Mouse (Mus musculus): ENCODE results near the gene Hexa. TPM values are rescaled to one million over a fixed set of nuclear protein-coding genes. Genes with fewer than 3 reads are reported as not detected.

Hexa gene
- total and polyA plus RNA-seq, 3 experiments, result 37.1 to 65.8 (median 38.0) TPM

GRCm38 (mm10) chr9:59512381-59512780, 27.0 kb upstream of the Hexa start:
- H3K4me3 ChIP-seq (replicated peaks in 1 of 3; ENCODE audit: low read depth in 2 of 3, low read length in 2 of 3, poor library complexity in 1 of 3), result no peak overlapping the region
- in situ Hi-C loops (cut with MboI; ENCODE audit: low pct_ligation_motif_present, low pct_unique_long_range_greater_than_20kb, low sequenced_read_pairs), result no loop called here
- no peak overlapping the region for H3K4me2 ChIP-seq (ENCODE audit: insufficient read depth, low read depth, poor library complexity, severe bottlenecking)

GRCm38 (mm10) chr9:59515069-59515468, 24.3 kb upstream of the Hexa start:
- no peak overlapping the region for H3K27ac ChIP-seq (ENCODE audit: insufficient read depth, low read depth)
- H3K4me1 ChIP-seq (ENCODE audit: control insufficient read depth in 1 of 2, insufficient read depth in 2 of 2), result no peaks in the 10 kb centered on the region
- H3K4me2 ChIP-seq (ENCODE audit: insufficient read depth, low read depth, poor library complexity, severe bottlenecking), result no peak overlapping the region
- H3K9me3 ChIP-seq (replicated peaks; ENCODE audit: low read length), result no peaks in the 10 kb centered on the region
- no peak overlapping the region for H3K9ac ChIP-seq (ENCODE audit: insufficient read depth, low read depth)
- H3K27me3 ChIP-seq (replicated peaks), result no peaks in the 10 kb centered on the region
- H3K36me3 ChIP-seq (replicated peaks in 1 of 2; ENCODE audit: control insufficient read depth in 1 of 2, insufficient read depth in 1 of 2, low read length in 1 of 2), result no peaks in the 10 kb centered on the region
- in situ Hi-C loops (cut with MboI; ENCODE audit: low pct_ligation_motif_present, low pct_unique_long_range_greater_than_20kb, low sequenced_read_pairs) (no loop called here), dilution Hi-C loops (cut with MboI; ENCODE audit: extremely low pct_ligation_motif_present, extremely low pct_unique_long_range_greater_than_20kb, low sequenced_read_pairs) (no loop called here)
- no peak for DNase-seq (ENCODE audit: extremely low read depth)
- no peaks in the 10 kb centered on the region for H3K79me2 ChIP-seq (replicated peaks; ENCODE audit: control insufficient read depth, extremely low read depth, insufficient read depth, poor library complexity, severe bottlenecking)
- no peak overlapping the region for H3K4me3 ChIP-seq (replicated peaks in 1 of 3; ENCODE audit: low read depth in 2 of 3, low read length in 2 of 3, poor library complexity in 1 of 3)
- TF ChIP-seq ETS1 (conservative IDR thresholded peaks at IDR 0.05; ENCODE audit: low read depth, low read length) (no peak), MXI1 (IDR thresholded peaks at IDR 0.05; ENCODE audit: low read depth, low read length) (no peak), CTCF (conservative IDR thresholded peaks at IDR 0.05 in 1 of 2, IDR thresholded peaks at IDR 0.05 in 1 of 2; ENCODE audit: low read depth in 2 of 2, low read length in 2 of 2) (no peak), JUND (conservative IDR thresholded peaks at IDR 0.05; ENCODE audit: low read depth, low read length) (no peak), NELFE (IDR thresholded peaks at IDR 0.05; ENCODE audit: low read depth, low read length) (no peak), ZNF384 (IDR thresholded peaks at IDR 0.05; ENCODE audit: low read depth, low read length) (no peak), USF2 (conservative IDR thresholded peaks at IDR 0.05; ENCODE audit: low read depth, low read length) (no peak), ZKSCAN1 (IDR thresholded peaks at IDR 0.05; ENCODE audit: borderline replicate concordance, low read depth, low read length) (no peak), SIN3A (IDR thresholded peaks at IDR 0.05; ENCODE audit: low read length) (no peak), MAX (IDR thresholded peaks at IDR 0.05; ENCODE audit: low read length) (no peak), RCOR1 (conservative IDR thresholded peaks at IDR 0.05; ENCODE audit: low read depth, low read length) (no peak), EP300 (IDR thresholded peaks at IDR 0.05; ENCODE audit: low read length) (no peak), TCF12 (IDR thresholded peaks at IDR 0.05; ENCODE audit: low read depth, low read length) (no peak), ZMIZ1 (IDR thresholded peaks at IDR 0.05; ENCODE audit: low read depth, low read length) (no peak)

More at GRCm38 (mm10) chr9:59512381-59512780, 27.0 kb upstream of the Hexa start:
- dilution Hi-C loops (cut with MboI; ENCODE audit: extremely low pct_ligation_motif_present, extremely low pct_unique_long_range_greater_than_20kb, low sequenced_read_pairs), result no loop called here
- no peak for DNase-seq (ENCODE audit: extremely low read depth)
- Histone ChIP-seq H3K9ac (ENCODE audit: insufficient read depth, low read depth) (no peak overlapping the region), H3K27ac (ENCODE audit: insufficient read depth, low read depth) (no peak overlapping the region), H3K9me3 (replicated peaks; ENCODE audit: low read length) (no peaks in the 10 kb centered on the region), H3K79me2 (replicated peaks; ENCODE audit: control insufficient read depth, extremely low read depth, insufficient read depth, poor library complexity, severe bottlenecking) (no peaks in the 10 kb centered on the region), H3K4me1 (ENCODE audit: control insufficient read depth in 1 of 2, insufficient read depth in 2 of 2) (no peaks in the 10 kb centered on the region), H3K27me3 (replicated peaks) (no peaks in the 10 kb centered on the region), H3K36me3 (replicated peaks in 1 of 2; ENCODE audit: control insufficient read depth in 1 of 2, insufficient read depth in 1 of 2, low read length in 1 of 2) (no peaks in the 10 kb centered on the region)
- TF ChIP-seq USF1 (IDR thresholded peaks at IDR 0.05; ENCODE audit: low read depth, low read length) (no peak), PAX5 (IDR thresholded peaks at IDR 0.05; ENCODE audit: low read length) (no peak), KAT2A (IDR thresholded peaks at IDR 0.05; ENCODE audit: insufficient replicate concordance, low read length) (no peak), GABPA (IDR thresholded peaks at IDR 0.05; ENCODE audit: insufficient replicate concordance, low read depth, low read length) (no peak), USF2 (conservative IDR thresholded peaks at IDR 0.05; ENCODE audit: low read depth, low read length) (no peak)

Measured in CH12.LX (cell line).